Mouse (Mus musculus) heart, embryonic 10.5 days (tissue): ENCODE data around the gene Senp8. TPM values are rescaled to one million over a fixed set of nuclear protein-coding genes. Genes with fewer than 3 reads are reported as not detected.
A peak's percentile ranks its signal among the peaks of the same experiment; 100 is the strongest.

Experiments used
- DNase-seq: peaks from one replicate; pipeline ENCODE4 v3.0.0-alpha.2; 2017; ENCODE audit warnings: low spot score
- H3K27ac ChIP-seq: fragments of 300-500 bp; sonication (generic); 2 replicates; pipeline ENCODE4 v1.5.1; 2016; ENCODE audit warnings: mild to moderate bottlenecking
- H3K27me3 ChIP-seq: fragments of 300-500 bp; sonication (generic); 2 replicates; pipeline ENCODE4 v1.6.1; 2016; ENCODE audit warnings: mild to moderate bottlenecking; ENCODE audit not compliant: poor library complexity, insufficient read depth, severe bottlenecking
- H3K36me3 ChIP-seq: fragments of 300-500 bp; sonication (generic); 2 replicates; pipeline ENCODE4 v1.6.1; 2016; ENCODE audit warnings: mild to moderate bottlenecking, moderate library complexity
- H3K4me1 ChIP-seq: fragments of 300-500 bp; sonication (generic); 2 replicates; pipeline ENCODE4 v1.6.1; 2016; ENCODE audit warnings: mild to moderate bottlenecking
- H3K4me3 ChIP-seq: fragments of 300-500 bp; sonication (generic); 2 replicates; pipeline ENCODE4 v1.5.1; 2016; ENCODE audit warnings: mild to moderate bottlenecking, moderate library complexity
- H3K9me3 ChIP-seq: fragments of 300-500 bp; sonication (generic); 2 replicates; pipeline ENCODE4 v1.6.1; 2016; ENCODE audit warnings: mild to moderate bottlenecking, moderate library complexity
- WGBS: fragments of 180-500 bp; shearing (Covaris S2); methylation state at CpG from one replicate; pipeline ENCODE4 v1.1.7; 2016; 5-methylcytosine and 5-hydroxymethylcytosine counted together
- polyA plus RNA-seq: library from polyadenylated mRNA; unstranded; fragments of >200 nt; fragmentation: Nextera tagmentation; extraction: Ambion mirVana; gene quantifications from 2 replicates; pipeline ENCODE4 v1.2.1, GENCODE M21; 2016

Senp8 gene
- polyA plus RNA-seq, 1 experiment from 2014 or later: 12.4 TPM

GRCm38 (mm10) chr9:59733075-59733474, 17.4 kb downstream of the Senp8 start:
- DNase-seq: peak; percentile 64
- H3K9me3 ChIP-seq: no peaks in the 10 kb centered on the region
- no peak overlapping the region for H3K27ac ChIP-seq
- H3K4me3 ChIP-seq: no peak overlapping the region
- H3K4me1 ChIP-seq: peaks cover 21% of the 10 kb centered on the region
- WGBS: 47% methylated on average over 6 of the region's 6 CpGs
- H3K36me3 ChIP-seq: no peaks in the 10 kb centered on the region
- no peaks in the 10 kb centered on the region for H3K27me3 ChIP-seq

- Histone ChIP-seq H3K9me3 (no peaks in the 10 kb centered on the region), H3K4me3 (no peak overlapping the region), H3K27me3 (no peaks in the 10 kb centered on the region), H3K27ac (no peak overlapping the region), H3K4me1 (peaks cover 7% of the 10 kb centered on the region), H3K36me3 (no peaks in the 10 kb centered on the region)
- 89% methylated on average over 5 of the region's 5 CpGs for WGBS
- DNase-seq: no peak
Measured at GRCm38 (mm10) chr9:59731136-59731535, 19.4 kb downstream of the Senp8 start.

- Histone ChIP-seq H3K4me1 (peaks cover 17% of the 10 kb centered on the region), H3K9me3 (no peaks in the 10 kb centered on the region), H3K27ac (no peak overlapping the region), H3K36me3 (no peaks in the 10 kb centered on the region), H3K27me3 (no peaks in the 10 kb centered on the region), H3K4me3 (no peak overlapping the region)
- peak; percentile 50 for DNase-seq
- 81% methylated on average over 11 of the region's 11 CpGs for whole genome bisulfite sequencing
Measured at GRCm38 (mm10) chr9:59727569-59728286, 22.8 kb downstream of the Senp8 start.

- Histone ChIP-seq H3K27ac (no peak overlapping the region), H3K36me3 (no peaks in the 10 kb centered on the region), H3K9me3 (no peaks in the 10 kb centered on the region), H3K4me1 (peaks cover 17% of the 10 kb centered on the region), H3K4me3 (no peak overlapping the region), H3K27me3 (no peaks in the 10 kb centered on the region)
- WGBS: 75% methylated on average over 10 of the region's 10 CpGs
- peak; percentile 11 for DNase-seq
Measured at GRCm38 (mm10) chr9:59725515-59725914, 25.0 kb downstream of the Senp8 start.

- H3K27me3 ChIP-seq: no peaks in the 10 kb centered on the region
- H3K36me3 ChIP-seq: no peaks in the 10 kb centered on the region
- peaks cover 17% of the 10 kb centered on the region for H3K4me1 ChIP-seq
- H3K4me3 ChIP-seq: no peak overlapping the region
- H3K9me3 ChIP-seq: no peaks in the 10 kb centered on the region
- DNase-seq: peak; percentile 77
- peak overlapping the region; percentile 57 for H3K27ac ChIP-seq
- 61% methylated on average over 8 of the region's 8 CpGs for WGBS
Measured at GRCm38 (mm10) chr9:59723791-59724442, 26.6 kb downstream of the Senp8 start.

GRCm38 (mm10) chr9:59723096-59723657, 27.3 kb downstream of the Senp8 start:
- 18% methylated on average over 10 of the region's 10 CpGs for WGBS
- H3K4me3 ChIP-seq: peak overlapping the region; percentile 33; the same call in 1 of the 2 replicates

GRCm38 (mm10) chr9:59721144-59721543, 29.4 kb downstream of the Senp8 start:
- 79% methylated on average over 5 of the region's 5 CpGs for WGBS
- Histone ChIP-seq H3K27me3 (no peaks in the 10 kb centered on the region), H3K4me3 (no peak overlapping the region), H3K36me3 (no peaks in the 10 kb centered on the region), H3K4me1 (peaks cover 17% of the 10 kb centered on the region), H3K9me3 (no peaks in the 10 kb centered on the region), H3K27ac (no peak overlapping the region)
- DNase-seq: peak; percentile 42

More at GRCm38 (mm10) chr9:59723096-59723657, 27.3 kb downstream of the Senp8 start:
- Histone ChIP-seq H3K36me3 (no peaks in the 10 kb centered on the region), H3K27ac (peak overlapping the region; percentile 79), H3K9me3 (no peaks in the 10 kb centered on the region), H3K27me3 (no peaks in the 10 kb centered on the region), H3K4me1 (peaks cover 17% of the 10 kb centered on the region)
- DNase-seq: peak; percentile 88

- no peaks in the 10 kb centered on the region for H3K36me3 ChIP-seq
- no peaks in the 10 kb centered on the region for H3K27me3 ChIP-seq
- WGBS: 86% methylated on average over 4 of the region's 4 CpGs
- H3K4me3 ChIP-seq: no peak overlapping the region
- no peaks in the 10 kb centered on the region for H3K9me3 ChIP-seq
- no peak overlapping the region for H3K27ac ChIP-seq
- DNase-seq: peak; percentile 43
- peaks cover 7% of the 10 kb centered on the region for H3K4me1 ChIP-seq
Measured at GRCm38 (mm10) chr9:59718237-59718636, 32.3 kb downstream of the Senp8 start.

GRCm38 (mm10) chr9:59716275-59716898, 34.1 kb downstream of the Senp8 start:
- no peak for DNase-seq
- Histone ChIP-seq H3K27ac (no peak overlapping the region), H3K36me3 (no peaks in the 10 kb centered on the region), H3K4me3 (no peak overlapping the region), H3K4me1 (peaks cover 6% of the 10 kb centered on the region; the same call in 1 of the 2 replicates), H3K9me3 (no peaks in the 10 kb centered on the region), H3K27me3 (no peaks in the 10 kb centered on the region)
- 68% methylated on average over 7 of the region's 7 CpGs for WGBS

GRCm38 (mm10) chr9:59709225-59709624, 41.3 kb downstream of the Senp8 start:
- Histone ChIP-seq H3K27me3 (0 out of 2 replicates have a peak, but pooled peaks cover 9% of the 10 kb centered on the region), H3K4me1 (peaks cover 10% of the 10 kb centered on the region; the same call in 1 of the 2 replicates), H3K4me3 (no peak overlapping the region), H3K9me3 (no peaks in the 10 kb centered on the region), H3K27ac (no peak overlapping the region), H3K36me3 (no peaks in the 10 kb centered on the region)
- no peak for DNase-seq
- 80% methylated on average over 3 of the region's 3 CpGs for WGBS

- no peaks in the 10 kb centered on the region for H3K36me3 ChIP-seq
- 0 out of 2 replicates have a peak, but pooled peaks cover 9% of the 10 kb centered on the region for H3K27me3 ChIP-seq
- no peak overlapping the region for H3K4me3 ChIP-seq
- H3K27ac ChIP-seq: no peak overlapping the region
- H3K4me1 ChIP-seq: peaks cover 4% of the 10 kb centered on the region; the same call in 1 of the 2 replicates
- H3K9me3 ChIP-seq: no peaks in the 10 kb centered on the region
- no peak for DNase-seq
- WGBS: 52% methylated on average over 10 of the region's 10 CpGs
Measured at GRCm38 (mm10) chr9:59706850-59707825, 43.4 kb downstream of the Senp8 start.

- WGBS: 79% methylated on average over 6 of the region's 6 CpGs
- Histone ChIP-seq H3K27ac (no peak overlapping the region), H3K9me3 (no peaks in the 10 kb centered on the region), H3K27me3 (no peaks in the 10 kb centered on the region), H3K4me1 (peaks cover 12% of the 10 kb centered on the region), H3K36me3 (no peaks in the 10 kb centered on the region), H3K4me3 (no peak overlapping the region)
- DNase-seq: no peak
Measured at GRCm38 (mm10) chr9:59703099-59703498, 47.4 kb downstream of the Senp8 start.
